Mouse (Mus musculus): ENCODE data around the gene Ssc5d. TPM values are rescaled to one million over a fixed set of nuclear protein-coding genes. Genes with fewer than 3 reads are reported as not detected.

The Ssc5d gene
- polyA plus RNA-seq, 1 experiment from 2014 or later, result 1.3 TPM

- no peak for ATAC-seq (ENCODE audit: low FRiP score, low read depth)
- no peak overlapping the region for H3K27ac ChIP-seq (replicated peaks)
- H3K27me3 ChIP-seq, result no peaks in the 10 kb centered on the region
- no peak overlapping the region for H3K4me2 ChIP-seq
- H3K36me3 ChIP-seq, result no peaks in the 10 kb centered on the region
- H3K9me3 ChIP-seq, result no peaks in the 10 kb centered on the region
- 87% methylated on average over 4 of the region's 4 CpGs for WGBS
- H3K9ac ChIP-seq, result no peak overlapping the region
- no peak overlapping the region for H3K4me3 ChIP-seq
- no peaks in the 10 kb centered on the region for H3K4me1 ChIP-seq (replicated peaks)
These were observed 8.8 kb downstream of the Ssc5d start for GRCm38 (mm10) chr7:4934160-4934914.

- Histone ChIP-seq H3K4me1 (replicated peaks) (no peaks in the 10 kb centered on the region), H3K27me3 (no peaks in the 10 kb centered on the region), H3K27ac (replicated peaks) (no peak overlapping the region), H3K36me3 (no peaks in the 10 kb centered on the region), H3K9ac (no peak overlapping the region), H3K4me3 (no peak overlapping the region), H3K9me3 (no peaks in the 10 kb centered on the region), H3K4me2 (no peak overlapping the region)
- ATAC-seq (ENCODE audit: low FRiP score, low read depth), result no peak
- 77% methylated on average over 10 of the region's 10 CpGs for WGBS
These were observed 11.2 kb downstream of the Ssc5d start for GRCm38 (mm10) chr7:4936832-4937231.

GRCm38 (mm10) chr7:4937392-4937791 is 11.8 kb downstream of the Ssc5d start:
- H3K4me2 ChIP-seq, result no peak overlapping the region
- ATAC-seq (ENCODE audit: low FRiP score, low read depth), result no peak
- no peaks in the 10 kb centered on the region for H3K4me1 ChIP-seq (replicated peaks)
- H3K27me3 ChIP-seq, result no peaks in the 10 kb centered on the region
- WGBS, result 79% methylated on average over 11 of the region's 11 CpGs
- no peak overlapping the region for H3K27ac ChIP-seq (replicated peaks)
- no peaks in the 10 kb centered on the region for H3K36me3 ChIP-seq
- H3K4me3 ChIP-seq, result no peak overlapping the region
- no peak overlapping the region for H3K9ac ChIP-seq
- no peaks in the 10 kb centered on the region for H3K9me3 ChIP-seq

GRCm38 (mm10) chr7:4938456-4938855 is 12.9 kb downstream of the Ssc5d start:
- no peak for ATAC-seq (ENCODE audit: low FRiP score, low read depth)
- 33% methylated on average over 2 of the region's 2 CpGs for WGBS

GRCm38 (mm10) chr7:4940068-4940479 is 14.5 kb downstream of the Ssc5d start:
- Histone ChIP-seq H3K9me3 (no peaks in the 10 kb centered on the region), H3K4me3 (no peak overlapping the region), H3K36me3 (no peaks in the 10 kb centered on the region), H3K4me2 (no peak overlapping the region), H3K4me1 (replicated peaks) (no peaks in the 10 kb centered on the region), H3K27me3 (no peaks in the 10 kb centered on the region), H3K9ac (no peak overlapping the region), H3K27ac (replicated peaks) (no peak overlapping the region)
- WGBS, result 17% methylated on average over 9 of the region's 9 CpGs
- peak; percentile 63; the same call in 1 of the 2 replicates for ATAC-seq (ENCODE audit: low FRiP score, low read depth)

More at GRCm38 (mm10) chr7:4938456-4938855, 12.9 kb downstream of the Ssc5d start:
- no peaks in the 10 kb centered on the region for H3K4me1 ChIP-seq (replicated peaks)
- H3K36me3 ChIP-seq, result no peaks in the 10 kb centered on the region
- H3K27me3 ChIP-seq, result no peaks in the 10 kb centered on the region
- H3K9ac ChIP-seq, result no peak overlapping the region
- no peak overlapping the region for H3K27ac ChIP-seq (replicated peaks)
- H3K9me3 ChIP-seq, result no peaks in the 10 kb centered on the region
- H3K4me2 ChIP-seq, result no peak overlapping the region
- no peak overlapping the region for H3K4me3 ChIP-seq

GRCm38 (mm10) chr7:4942673-4943072 is 17.1 kb downstream of the Ssc5d start:
- 46% methylated on average over 5 of the region's 5 CpGs for WGBS
- H3K9me3 ChIP-seq, result no peaks in the 10 kb centered on the region
- no peak overlapping the region for H3K27ac ChIP-seq (replicated peaks)
- no peak overlapping the region for H3K4me3 ChIP-seq
- no peak overlapping the region for H3K4me2 ChIP-seq
- H3K4me1 ChIP-seq (replicated peaks), result no peaks in the 10 kb centered on the region
- ATAC-seq (ENCODE audit: low FRiP score, low read depth), result no peak
- no peak overlapping the region for H3K9ac ChIP-seq
- H3K27me3 ChIP-seq, result no peaks in the 10 kb centered on the region
- no peaks in the 10 kb centered on the region for H3K36me3 ChIP-seq

GRCm38 (mm10) chr7:4943223-4943815 is 17.7 kb downstream of the Ssc5d start:
- Histone ChIP-seq H3K27me3 (no peaks in the 10 kb centered on the region), H3K4me3 (peak overlapping the region; percentile 30), H3K4me1 (replicated peaks) (no peaks in the 10 kb centered on the region), H3K36me3 (no peaks in the 10 kb centered on the region), H3K4me2 (peak overlapping the region; percentile 49), H3K9ac (no peak overlapping the region), H3K27ac (replicated peaks) (no peak overlapping the region), H3K9me3 (no peaks in the 10 kb centered on the region)
- 16% methylated on average over 15 of the region's 15 CpGs for WGBS
- ATAC-seq (ENCODE audit: low FRiP score, low read depth), result peak; percentile 73

- H3K27ac ChIP-seq (replicated peaks), result no peak overlapping the region
- no peak for ATAC-seq (ENCODE audit: low FRiP score, low read depth)
- no peaks in the 10 kb centered on the region for H3K4me1 ChIP-seq (replicated peaks)
- 58% methylated on average over 2 of the region's 2 CpGs for WGBS
- H3K27me3 ChIP-seq, result no peaks in the 10 kb centered on the region
- H3K36me3 ChIP-seq, result no peaks in the 10 kb centered on the region
- no peak overlapping the region for H3K9ac ChIP-seq
- no peaks in the 10 kb centered on the region for H3K9me3 ChIP-seq
- H3K4me3 ChIP-seq, result no peak overlapping the region
- H3K4me2 ChIP-seq, result no peak overlapping the region
These were observed 22.3 kb downstream of the Ssc5d start for GRCm38 (mm10) chr7:4947855-4948254.

- Histone ChIP-seq H3K4me1 (replicated peaks) (no peaks in the 10 kb centered on the region), H3K9ac (no peak overlapping the region), H3K9me3 (no peaks in the 10 kb centered on the region), H3K27ac (replicated peaks) (no peak overlapping the region), H3K36me3 (no peaks in the 10 kb centered on the region), H3K4me2 (no peak overlapping the region), H3K27me3 (no peaks in the 10 kb centered on the region), H3K4me3 (no peak overlapping the region)
- WGBS, result 80% methylated on average over 6 of the region's 6 CpGs
- no peak for ATAC-seq (ENCODE audit: low FRiP score, low read depth)
These were observed 22.8 kb downstream of the Ssc5d start for GRCm38 (mm10) chr7:4948386-4948785.

GRCm38 (mm10) chr7:4950561-4951342 is 25.2 kb downstream of the Ssc5d start:
- no peak overlapping the region for H3K4me2 ChIP-seq
- H3K4me3 ChIP-seq, result no peak overlapping the region
- no peaks in the 10 kb centered on the region for H3K36me3 ChIP-seq
- no peaks in the 10 kb centered on the region for H3K4me1 ChIP-seq (replicated peaks)
- H3K9ac ChIP-seq, result no peak overlapping the region
- no peak for ATAC-seq (ENCODE audit: low FRiP score, low read depth)
- no peaks in the 10 kb centered on the region for H3K27me3 ChIP-seq
- 91% methylated on average over 19 of the region's 19 CpGs for WGBS
- H3K27ac ChIP-seq (replicated peaks), result no peak overlapping the region
- H3K9me3 ChIP-seq, result no peaks in the 10 kb centered on the region

- H3K4me3 ChIP-seq, result no peak overlapping the region
- no peak overlapping the region for H3K9ac ChIP-seq
- no peaks in the 10 kb centered on the region for H3K27me3 ChIP-seq
- no peak overlapping the region for H3K27ac ChIP-seq (replicated peaks)
- no peaks in the 10 kb centered on the region for H3K4me1 ChIP-seq (replicated peaks)
- no peaks in the 10 kb centered on the region for H3K9me3 ChIP-seq
- 32% methylated on average over 10 of the region's 10 CpGs for WGBS
- no peak for ATAC-seq (ENCODE audit: low FRiP score, low read depth)
- no peak overlapping the region for H3K4me2 ChIP-seq
- no peaks in the 10 kb centered on the region for H3K36me3 ChIP-seq
These were observed 28.3 kb downstream of the Ssc5d start for GRCm38 (mm10) chr7:4953815-4954445.

- no peak overlapping the region for H3K27ac ChIP-seq (replicated peaks)
- WGBS, result 85% methylated on average over 10 of the region's 10 CpGs
- ATAC-seq (ENCODE audit: low FRiP score, low read depth), result no peak
These were observed 31.8 kb downstream of the Ssc5d start for GRCm38 (mm10) chr7:4957361-4957760.

More at GRCm38 (mm10) chr7:4957361-4957760, 31.8 kb downstream of the Ssc5d start:
- H3K9me3 ChIP-seq, result no peaks in the 10 kb centered on the region
- no peak overlapping the region for H3K4me2 ChIP-seq
- H3K9ac ChIP-seq, result no peak overlapping the region
- H3K36me3 ChIP-seq, result no peaks in the 10 kb centered on the region
- no peaks in the 10 kb centered on the region for H3K27me3 ChIP-seq
- H3K4me3 ChIP-seq, result no peak overlapping the region
- H3K4me1 ChIP-seq (replicated peaks), result no peaks in the 10 kb centered on the region

Data from hindbrain, embryonic 15.5 days (tissue).